In genomic region chr3:41198216-41198976, GRCm38 (mm10) we compare ENCODE assay signal across 9 mouse cellular contexts.
DNase-seq lines count a peak whose midpoint lies in the region; ATAC-seq and TF ChIP-seq lines count a peak whose summit lies in the region.
"Had no signal": no experiment of that assay in that cellular context is flagged by ENCODE, and none has a peak within 500 bp of the region (broad histone marks: within the 10 kb centered on the region; RNA-seq: fewer than 3 reads in every experiment).

No protein-coding gene starts in this region.

- H3K27me3 ChIP-seq in hindbrain, embryonic 15.5 days, result no peaks in the 10 kb centered on the region
- no peaks in the 10 kb centered on the region for H3K27me3 ChIP-seq in hindbrain, embryonic 10.5 days (ENCODE audit: insufficient read depth, poor library complexity, severe bottlenecking)
- H3K27me3 ChIP-seq in neural tube, embryonic 14.5 days (ENCODE audit: control insufficient read depth, insufficient read depth, low read length), result no peaks in the 10 kb centered on the region
- H3K27me3 ChIP-seq in lung, postnatal 0 days (replicated peaks; ENCODE audit: insufficient read depth, low read length), result no peaks in the 10 kb centered on the region

- H3K9me3 ChIP-seq in hindbrain, embryonic 15.5 days, result no peaks in the 10 kb centered on the region
- H3K9me3 ChIP-seq in hindbrain, embryonic 10.5 days, result no peaks in the 10 kb centered on the region
- H3K9me3 ChIP-seq in neural tube, embryonic 14.5 days (ENCODE audit: control insufficient read depth, low read length), result no peaks in the 10 kb centered on the region
- no peaks in the 10 kb centered on the region for H3K9me3 ChIP-seq in lung, postnatal 0 days (ENCODE audit: low read length)

- no peak for DNase-seq in hindbrain, embryonic 10.5 days (ENCODE audit: low spot score)
- DNase-seq in cerebellum, adult 11-12 months, result peak; percentile 83
- peak; percentile 43 to 56 for DNase-seq in heart, adult 9 months (ENCODE audit: low spot score in 2 of 2)
- DNase-seq in lung, postnatal 0 days (ENCODE audit: low spot score), result no peak
- DNase-seq in lung, adult 18-20 months, result no peak
- no peak for DNase-seq in gastrocnemius, adult 18-20 months (ENCODE audit: low spot score)
- DNase-seq: lung, postnatal 36 days had no signal

- H3K4me2 ChIP-seq in hindbrain, embryonic 15.5 days, result no peak overlapping the region
- H3K4me2 ChIP-seq in neural tube, embryonic 14.5 days (ENCODE audit: low read depth, low read length), result no peak overlapping the region
- H3K4me2 ChIP-seq in lung, postnatal 0 days (replicated peaks; ENCODE audit: low read depth, low read length), result no peak overlapping the region

- TF ChIP-seq CTCF in lung, postnatal 0 days (IDR thresholded peaks at IDR 0.05), result no peak

- peaks cover 24% of the 10 kb centered on the region for H3K4me1 ChIP-seq in hindbrain, embryonic 15.5 days (replicated peaks)
- H3K4me1 ChIP-seq in hindbrain, embryonic 10.5 days (replicated peaks), result peaks cover 20% of the 10 kb centered on the region
- H3K4me1 ChIP-seq in neural tube, embryonic 14.5 days (ENCODE audit: control insufficient read depth, insufficient read depth, low read length), result no peaks in the 10 kb centered on the region
- H3K4me1 ChIP-seq in lung, postnatal 0 days (ENCODE audit: insufficient read depth, low read depth, low read length), result no peaks in the 10 kb centered on the region

- no peak overlapping the region for H3K4me3 ChIP-seq in hindbrain, embryonic 15.5 days
- H3K4me3 ChIP-seq in hindbrain, embryonic 10.5 days, result no peak overlapping the region
- H3K4me3 ChIP-seq in neural tube, embryonic 14.5 days (ENCODE audit: low read depth, low read length), result no peak overlapping the region
- no peak overlapping the region for H3K4me3 ChIP-seq in lung, postnatal 0 days (ENCODE audit: low read depth, low read length)

- no peak for TF ChIP-seq EP300 in lung, postnatal 0 days (IDR thresholded peaks at IDR 0.05)

- 68% methylated on average over 15 of the region's 15 CpGs for WGBS in hindbrain, embryonic 15.5 days
- WGBS in hindbrain, embryonic 10.5 days, result 89% methylated on average over 15 of the region's 15 CpGs
- 77% methylated on average over 15 of the region's 15 CpGs for WGBS in neural tube, embryonic 14.5 days
- 72% methylated on average over 15 of the region's 15 CpGs for WGBS in lung, postnatal 0 days

- ATAC-seq in hindbrain, embryonic 15.5 days (ENCODE audit: low FRiP score, low read depth), result peak; percentile 36; the same call in 1 of the 2 replicates
- peak; percentile 44; the same call in 1 of the 2 replicates for ATAC-seq in neural tube, embryonic 14.5 days (ENCODE audit: low read depth)
- ATAC-seq in lung, postnatal 0 days, result no peak

- no peak overlapping the region for H3K27ac ChIP-seq in hindbrain, embryonic 15.5 days (replicated peaks)
- no peak overlapping the region for H3K27ac ChIP-seq in hindbrain, embryonic 10.5 days
- no peak overlapping the region for H3K27ac ChIP-seq in neural tube, embryonic 14.5 days (ENCODE audit: low read depth, low read length)
- no peak overlapping the region for H3K27ac ChIP-seq in lung, postnatal 0 days (ENCODE audit: low read length)

- no peaks in the 10 kb centered on the region for H3K36me3 ChIP-seq in hindbrain, embryonic 15.5 days
- H3K36me3 ChIP-seq in hindbrain, embryonic 10.5 days, result no peaks in the 10 kb centered on the region
- H3K36me3 ChIP-seq in neural tube, embryonic 14.5 days (ENCODE audit: control insufficient read depth, insufficient read depth, low read length), result no peaks in the 10 kb centered on the region
- H3K36me3 ChIP-seq in lung, postnatal 0 days (ENCODE audit: insufficient read depth, low read length), result no peaks in the 10 kb centered on the region

- H3K9ac ChIP-seq in hindbrain, embryonic 15.5 days, result no peak overlapping the region
- H3K9ac ChIP-seq in neural tube, embryonic 14.5 days (replicated peaks; ENCODE audit: low read depth, low read length), result no peak overlapping the region
- no peak overlapping the region for H3K9ac ChIP-seq in lung, postnatal 0 days (replicated peaks; ENCODE audit: low read depth)

Comparison
In these comparisons a context has a peak if more than half of its experiments do, and no peak if none do; other contexts are left out.
1. DNase-seq: peak in cerebellum, adult 11-12 months (single experiment) and heart, adult 9 months (2 of 2); none in hindbrain, embryonic 10.5 days (single experiment), lung, postnatal 0 days (single experiment), lung, adult 18-20 months (0 of 2) and gastrocnemius, adult 18-20 months (single experiment).